Mouse (Mus musculus) liver, embryonic 15.5 days (tissue): Measurements from ENCODE around the gene Dbp. TPM values are rescaled to one million over a fixed set of nuclear protein-coding genes. Genes with fewer than 3 reads are reported as not detected.

Source experiments
- ATAC-seq: fragments of 200-750 bp; cut with Nextera tagmentation; 2 replicates; pipeline ENCODE4 v1.8.0; 2017; ENCODE audit warnings: moderate number of reproducible peaks, mild to moderate bottlenecking, moderate library complexity; ENCODE audit not compliant: insufficient read depth
- H3K27ac ChIP-seq: fragments of 300-500 bp; sonication (generic); replicated peaks from 2 replicates; pipeline ENCODE4 v1.5.1; 2015; ENCODE audit warnings: mild to moderate bottlenecking, inconsistent platforms
- H3K27me3 ChIP-seq: fragments of 300-500 bp; sonication (generic); 2 replicates; pipeline ENCODE4 v1.6.1; 2015; ENCODE audit warnings: mild to moderate bottlenecking, inconsistent platforms
- H3K36me3 ChIP-seq: fragments of 300-500 bp; sonication (generic); replicated peaks from 2 replicates; pipeline ENCODE4 v1.6.1; 2015; ENCODE audit warnings: moderate library complexity, mild to moderate bottlenecking, inconsistent platforms
- H3K4me1 ChIP-seq: fragments of 300-500 bp; sonication (generic); replicated peaks from 2 replicates; pipeline ENCODE4 v1.6.1; 2015; ENCODE audit warnings: inconsistent platforms
- H3K4me2 ChIP-seq: fragments of 300-500 bp; sonication (generic); 2 replicates; pipeline ENCODE4 v1.6.1; 2015; ENCODE audit warnings: moderate library complexity, mild to moderate bottlenecking, inconsistent platforms
- H3K4me3 ChIP-seq: fragments of 300-500 bp; sonication (generic); replicated peaks from 2 replicates; pipeline ENCODE4 v1.5.1; 2015; ENCODE audit warnings: mild to moderate bottlenecking, inconsistent platforms
- H3K9ac ChIP-seq: fragments of 300-500 bp; sonication (generic); 2 replicates; pipeline ENCODE4 v1.6.1; 2015; ENCODE audit warnings: moderate library complexity, mild to moderate bottlenecking, inconsistent platforms
- H3K9me3 ChIP-seq: fragments of 300-500 bp; sonication (generic); replicated peaks from 2 replicates; pipeline ENCODE4 v1.6.1; 2016; ENCODE audit warnings: inconsistent platforms
- WGBS: fragments of 180-500 bp; shearing (Covaris S2); methylation state at CpG from one replicate; pipeline ENCODE4 v1.1.7; 2015; ENCODE audit warnings: mixed read lengths; ENCODE audit not compliant: insufficient replicate concordance; 5-methylcytosine and 5-hydroxymethylcytosine counted together
- polyA plus RNA-seq: library from polyadenylated mRNA; unstranded; fragments of >200 nt; fragmentation: Nextera tagmentation; extraction: Ambion mirVana; gene quantifications from 2 replicates; pipeline ENCODE4 v1.2.1, GENCODE M21; 2015

Dbp gene
- polyA plus RNA-seq, 1 experiment from 2014 or later: 0.46 TPM

- Histone ChIP-seq H3K4me1 (peaks cover 43% of the 10 kb centered on the region), H3K36me3 (peaks cover 66% of the 10 kb centered on the region), H3K27ac (no peak within 1 kb of the TSS), H3K9ac (no peak within 1 kb of the TSS), H3K4me2 (peak within 1 kb of the TSS; percentile 95; the same call in 1 of the 2 replicates), H3K27me3 (no peaks in the 10 kb centered on the region), H3K4me3 (no peak within 1 kb of the TSS), H3K9me3 (no peaks in the 10 kb centered on the region)
- WGBS: 79% methylated on average over 14 of the region's 14 CpGs
- no peak for ATAC-seq
Observed at GRCm38 (mm10) chr7:45720413-45721233, 15.7 kb downstream of the Dbp start, which contains the start of gene Fam83e. TSS of gene Fam83e (plus strand) at chr7:45721212.

- WGBS: 75% methylated on average over 7 of the region's 7 CpGs
- Histone ChIP-seq H3K9me3 (no peaks in the 10 kb centered on the region), H3K27me3 (no peaks in the 10 kb centered on the region), H3K27ac (no peak overlapping the region), H3K36me3 (peaks cover 71% of the 10 kb centered on the region), H3K4me1 (peaks cover 37% of the 10 kb centered on the region), H3K4me2 (no peak overlapping the region), H3K9ac (no peak overlapping the region), H3K4me3 (no peak overlapping the region)
- ATAC-seq: no peak
Observed at GRCm38 (mm10) chr7:45721234-45721571, 16.3 kb downstream of the Dbp start.

- no peak overlapping the region for H3K4me3 ChIP-seq
- 66% methylated on average over 13 of the region's 13 CpGs for WGBS
- peaks cover 31% of the 10 kb centered on the region for H3K4me1 ChIP-seq
- no peak overlapping the region for H3K4me2 ChIP-seq
- no peak for ATAC-seq
- H3K9me3 ChIP-seq: no peaks in the 10 kb centered on the region
- peaks cover 71% of the 10 kb centered on the region for H3K36me3 ChIP-seq
- no peak overlapping the region for H3K27ac ChIP-seq
- no peaks in the 10 kb centered on the region for H3K27me3 ChIP-seq
- H3K9ac ChIP-seq: no peak overlapping the region
Observed at GRCm38 (mm10) chr7:45721642-45722347, 16.9 kb downstream of the Dbp start.

GRCm38 (mm10) chr7:45722348-45722713 lies 17.4 kb downstream of the Dbp start:
- ATAC-seq: no peak
- 77% methylated on average over 13 of the region's 13 CpGs for WGBS
- H3K4me2 ChIP-seq: no peak overlapping the region
- peaks cover 71% of the 10 kb centered on the region for H3K36me3 ChIP-seq
- H3K9ac ChIP-seq: no peak overlapping the region
- H3K4me1 ChIP-seq: peaks cover 28% of the 10 kb centered on the region
- no peak overlapping the region for H3K27ac ChIP-seq
- no peak overlapping the region for H3K4me3 ChIP-seq
- no peaks in the 10 kb centered on the region for H3K27me3 ChIP-seq
- H3K9me3 ChIP-seq: no peaks in the 10 kb centered on the region

- ATAC-seq: no peak
- no peak overlapping the region for H3K4me3 ChIP-seq
- no peak overlapping the region for H3K27ac ChIP-seq
- no peaks in the 10 kb centered on the region for H3K9me3 ChIP-seq
- H3K9ac ChIP-seq: no peak overlapping the region
- H3K36me3 ChIP-seq: peaks cover 71% of the 10 kb centered on the region
- H3K4me1 ChIP-seq: peaks cover 31% of the 10 kb centered on the region
- no peak overlapping the region for H3K4me2 ChIP-seq
- WGBS: 77% methylated on average over 4 of the region's 4 CpGs
- no peaks in the 10 kb centered on the region for H3K27me3 ChIP-seq
Observed at GRCm38 (mm10) chr7:45723301-45723700, 18.4 kb downstream of the Dbp start.

- no peak overlapping the region for H3K4me2 ChIP-seq
- H3K27me3 ChIP-seq: no peaks in the 10 kb centered on the region
- peaks cover 71% of the 10 kb centered on the region for H3K36me3 ChIP-seq
- no peak overlapping the region for H3K27ac ChIP-seq
- H3K4me3 ChIP-seq: no peak overlapping the region
- peaks cover 28% of the 10 kb centered on the region for H3K4me1 ChIP-seq
- no peaks in the 10 kb centered on the region for H3K9me3 ChIP-seq
- WGBS: 83% methylated on average over 14 of the region's 14 CpGs
- no peak for ATAC-seq
- H3K9ac ChIP-seq: no peak overlapping the region
Observed at GRCm38 (mm10) chr7:45723781-45724180, 18.9 kb downstream of the Dbp start.

GRCm38 (mm10) chr7:45725151-45725550 lies 20.3 kb downstream of the Dbp start:
- no peak overlapping the region for H3K27ac ChIP-seq
- H3K9me3 ChIP-seq: no peaks in the 10 kb centered on the region
- H3K27me3 ChIP-seq: no peaks in the 10 kb centered on the region
- peaks cover 15% of the 10 kb centered on the region for H3K4me1 ChIP-seq
- ATAC-seq: no peak
- H3K4me2 ChIP-seq: no peak overlapping the region
- H3K9ac ChIP-seq: no peak overlapping the region
- 80% methylated on average over 9 of the region's 9 CpGs for WGBS
- no peak overlapping the region for H3K4me3 ChIP-seq
- H3K36me3 ChIP-seq: peaks cover 59% of the 10 kb centered on the region

- Histone ChIP-seq H3K36me3 (peaks cover 53% of the 10 kb centered on the region), H3K4me2 (no peak within 1 kb of the TSS), H3K4me1 (peaks cover 12% of the 10 kb centered on the region), H3K9ac (no peak within 1 kb of the TSS), H3K9me3 (no peaks in the 10 kb centered on the region), H3K4me3 (no peak within 1 kb of the TSS), H3K27me3 (no peaks in the 10 kb centered on the region), H3K27ac (no peak within 1 kb of the TSS)
- ATAC-seq: no peak
- 81% methylated on average over 11 of the region's 11 CpGs for WGBS
Observed at GRCm38 (mm10) chr7:45725713-45726112, 20.8 kb downstream of the Dbp start, which contains the start of gene Spaca4. TSS of gene Spaca4 (minus strand) at chr7:45725813.

GRCm38 (mm10) chr7:45726419-45726818 lies 21.5 kb downstream of the Dbp start:
- H3K27ac ChIP-seq: no peak overlapping the region
- H3K9ac ChIP-seq: no peak overlapping the region
- H3K4me1 ChIP-seq: peaks cover 13% of the 10 kb centered on the region
- no peak overlapping the region for H3K4me3 ChIP-seq
- H3K9me3 ChIP-seq: no peaks in the 10 kb centered on the region
- no peaks in the 10 kb centered on the region for H3K27me3 ChIP-seq
- H3K4me2 ChIP-seq: no peak overlapping the region
- no peak for ATAC-seq
- H3K36me3 ChIP-seq: peaks cover 46% of the 10 kb centered on the region
- 85% methylated on average over 10 of the region's 10 CpGs for WGBS

- H3K9me3 ChIP-seq: no peaks in the 10 kb centered on the region
- no peak overlapping the region for H3K4me3 ChIP-seq
- 63% methylated on average over 3 of the region's 3 CpGs for WGBS
- no peak overlapping the region for H3K4me2 ChIP-seq
- H3K27me3 ChIP-seq: no peaks in the 10 kb centered on the region
- H3K4me1 ChIP-seq: peaks cover 13% of the 10 kb centered on the region
- H3K27ac ChIP-seq: no peak overlapping the region
- H3K36me3 ChIP-seq: peaks cover 34% of the 10 kb centered on the region
- no peak for ATAC-seq
- no peak overlapping the region for H3K9ac ChIP-seq
Observed at GRCm38 (mm10) chr7:45727625-45728024, 22.7 kb downstream of the Dbp start.

GRCm38 (mm10) chr7:45730727-45731431 lies 26.0 kb downstream of the Dbp start:
- H3K9ac ChIP-seq: no peak overlapping the region
- no peak overlapping the region for H3K27ac ChIP-seq
- no peak overlapping the region for H3K4me2 ChIP-seq
- peaks cover 13% of the 10 kb centered on the region for H3K4me1 ChIP-seq
- H3K9me3 ChIP-seq: no peaks in the 10 kb centered on the region
- H3K36me3 ChIP-seq: peaks cover 2% of the 10 kb centered on the region; the same call in 1 of the 2 replicates
- no peak overlapping the region for H3K4me3 ChIP-seq
- 29% methylated on average over 16 of the region's 16 CpGs for WGBS
- 0 out of 2 replicates have a peak, but pooled peaks have one; percentile 19 for ATAC-seq
- H3K27me3 ChIP-seq: no peaks in the 10 kb centered on the region
